Mouse (Mus musculus) left cerebral cortex, postnatal 10 days (tissue): ENCODE results near the gene Card6. TPM values are rescaled to one million over a fixed set of nuclear protein-coding genes. Genes with fewer than 3 reads are reported as not detected.
"Not testable (repeated sequence)": the region's sequence is repeated elsewhere in the genome, so short reads cannot be mapped to it uniquely, and the experiment has no call there.

Experiments used
- DNase-seq, 2 experiments: peaks; one replicate each; pipeline ENCODE4 v3.0.0; 2021 to 2022; ENCODE audit warnings: low spot score in 2 of 2, mixed read lengths in 1 of 2; ENCODE audit errors: extremely low spot score in 1 of 2
- intact Hi-C: fragments of 180-260 bp; cut with DNase I; formaldehyde crosslinking; loops from one replicate; pipeline ENCODE4 v1.15.1; 2025
- total RNA-seq, 2 experiments: library from RNA; stranded (reverse); gene quantifications; 2 replicates each; pipeline ENCODE4 v1.2.3; 2021

The Card6 gene
- total RNA-seq, 2 experiments from 2014 or later = 0.73 to 0.88 TPM

DNA sequence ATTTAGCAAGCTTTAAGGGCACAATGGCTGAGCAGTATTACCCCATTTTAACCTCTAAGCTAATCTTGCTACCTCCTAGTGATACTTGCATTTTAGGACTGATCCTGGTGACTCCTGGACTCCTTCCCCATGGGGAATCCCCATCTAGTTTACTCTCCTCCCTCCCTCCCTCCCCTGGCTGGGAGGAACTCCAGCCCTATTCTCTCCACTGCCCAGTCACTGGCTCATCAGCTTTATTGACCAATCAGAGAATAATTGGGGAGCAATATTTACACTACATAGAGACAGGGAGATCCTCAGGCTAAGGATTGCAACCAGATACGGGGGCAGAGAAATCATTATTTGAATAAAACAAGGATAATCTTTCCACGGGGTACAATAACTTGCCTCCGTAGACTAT lies 25.8 kb upstream of the Card6 start:
- intact Hi-C loops = no loop called here

DNA sequence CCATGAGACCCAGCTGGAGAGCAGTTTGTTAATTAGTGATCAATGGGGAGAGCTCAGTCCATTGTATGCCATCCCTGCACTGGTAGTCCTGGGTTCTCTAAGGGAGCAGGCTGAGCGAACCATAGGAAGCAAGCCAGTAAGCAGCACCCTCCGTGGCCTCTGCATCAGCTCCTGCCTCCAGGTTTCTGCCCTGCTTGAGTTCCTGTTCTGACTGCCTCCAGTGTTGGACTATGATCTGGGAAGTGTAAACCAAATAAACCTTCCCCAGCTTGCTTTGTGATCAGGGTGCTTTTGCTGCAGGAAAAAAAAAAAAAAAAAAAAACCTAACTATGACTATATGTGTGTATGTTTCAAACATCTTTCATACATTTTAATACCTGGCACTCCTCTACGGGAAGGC lies 25.0 kb upstream of the Card6 start:
- DNase-seq = no peak
- intact Hi-C loops = no loop called here

More for the DNA sequence above, 25.8 kb upstream of the Card6 start:
- no peak for DNase-seq

DNA sequence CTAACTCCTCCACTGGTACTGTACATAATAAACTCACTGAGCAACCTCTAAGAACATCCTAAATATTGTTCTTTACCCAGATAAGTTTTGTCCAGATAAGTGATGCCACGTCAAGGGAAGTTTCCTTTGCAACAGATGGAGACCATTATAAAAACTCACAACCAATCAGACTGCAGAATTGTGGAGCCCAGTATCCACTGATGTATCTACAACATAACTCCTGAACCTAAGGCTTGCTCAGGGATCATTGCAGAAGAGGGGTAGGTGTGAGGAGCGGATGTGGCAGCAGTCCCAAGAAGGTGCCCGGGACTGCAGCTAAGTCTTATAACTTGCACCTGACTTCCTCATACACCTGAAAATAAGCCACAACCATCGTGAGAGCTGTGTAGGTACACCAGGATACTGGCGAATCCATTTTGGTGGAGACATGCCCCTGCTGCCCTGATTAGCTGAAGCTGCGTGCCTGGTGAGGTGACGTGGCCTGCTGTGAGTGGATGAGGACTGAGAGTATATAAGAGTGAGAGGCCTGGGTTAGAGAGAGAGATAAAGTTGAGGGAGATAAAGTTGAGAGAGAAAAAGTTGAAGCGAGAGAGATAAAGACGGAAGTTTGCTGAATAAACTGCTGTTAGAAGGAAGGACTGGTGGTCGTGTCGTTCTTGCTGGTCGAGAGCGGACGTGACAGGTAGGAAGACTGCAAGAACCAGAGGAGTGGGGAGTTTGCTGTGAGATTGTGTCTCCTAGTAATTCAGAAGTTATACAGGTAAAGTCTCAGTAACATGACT lies 22.7 kb upstream of the Card6 start:
- intact Hi-C loops, DNase-seq: not testable (repeated sequence)

- no peak for DNase-seq
- intact Hi-C loops = no loop called here
Measured at GRCm38 (mm10) chr15:5129111-5129805, 20.9 kb upstream of the Card6 start.

- DNase-seq = no peak
- intact Hi-C loops = no loop called here
Measured at GRCm38 (mm10) chr15:5128176-5128940, 20.0 kb upstream of the Card6 start.

- intact Hi-C loops = no loop called here
- DNase-seq = no peak
Measured at GRCm38 (mm10) chr15:5127487-5127886, 19.1 kb upstream of the Card6 start.

DNA sequence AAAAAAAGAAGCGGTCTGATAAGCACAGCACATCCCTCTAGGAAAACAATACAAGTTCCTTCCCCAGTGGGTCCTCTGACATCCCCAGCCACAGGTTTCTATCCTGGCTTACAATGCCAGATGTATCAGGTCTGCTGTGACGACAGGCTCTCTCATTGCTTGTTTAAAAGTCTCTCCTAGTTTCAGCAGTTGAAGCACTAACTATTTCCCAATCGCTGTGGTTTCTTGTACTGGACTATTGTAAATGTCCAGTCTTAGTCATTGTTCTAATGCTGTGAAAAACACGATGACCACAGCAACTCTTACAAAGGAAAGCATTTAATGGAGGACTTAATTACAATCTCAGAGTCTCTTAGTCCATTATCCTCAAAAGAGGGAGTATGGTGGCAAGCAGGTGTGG lies 18.1 kb upstream of the Card6 start:
- no peak for DNase-seq
- intact Hi-C loops = no loop called here

DNA sequence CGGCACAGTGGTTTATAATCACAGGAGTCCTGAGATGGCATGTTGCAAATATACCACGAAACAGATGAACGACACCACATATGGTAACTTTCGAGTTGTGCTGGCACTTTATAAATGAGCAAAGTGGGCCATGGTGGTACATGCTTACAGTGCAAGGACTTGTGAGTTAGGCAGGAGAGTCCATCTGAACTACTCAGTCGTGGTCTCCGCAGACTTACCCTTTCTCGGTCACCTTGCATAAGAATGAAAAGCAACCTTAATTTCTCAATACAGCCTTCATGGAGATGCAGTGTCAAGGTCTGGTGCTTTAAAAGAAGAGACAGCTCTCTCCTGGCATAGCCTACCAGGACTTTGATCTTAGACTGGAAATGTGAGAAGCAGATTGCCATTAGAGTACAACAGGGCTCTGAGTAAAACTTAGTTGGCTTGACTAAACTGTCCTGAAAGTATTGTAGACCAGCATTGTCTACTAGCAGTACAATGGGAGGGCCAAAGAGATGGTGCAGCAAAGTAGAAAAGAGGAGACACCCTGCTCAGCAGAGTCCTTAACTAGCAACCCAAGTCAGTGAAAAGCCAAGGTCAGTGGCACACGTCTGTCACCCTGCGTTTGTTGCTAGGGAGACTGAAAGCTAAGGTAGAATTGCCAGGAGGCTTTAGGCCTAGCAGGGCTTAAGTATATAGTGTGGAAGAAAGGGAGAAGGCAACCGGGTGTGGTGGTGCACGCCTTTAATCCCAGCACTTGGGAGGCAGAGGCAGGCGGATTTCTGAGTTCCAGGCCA lies 13.4 kb upstream of the Card6 start:
- DNase-seq = no peak
- intact Hi-C loops = no loop called here

DNA sequence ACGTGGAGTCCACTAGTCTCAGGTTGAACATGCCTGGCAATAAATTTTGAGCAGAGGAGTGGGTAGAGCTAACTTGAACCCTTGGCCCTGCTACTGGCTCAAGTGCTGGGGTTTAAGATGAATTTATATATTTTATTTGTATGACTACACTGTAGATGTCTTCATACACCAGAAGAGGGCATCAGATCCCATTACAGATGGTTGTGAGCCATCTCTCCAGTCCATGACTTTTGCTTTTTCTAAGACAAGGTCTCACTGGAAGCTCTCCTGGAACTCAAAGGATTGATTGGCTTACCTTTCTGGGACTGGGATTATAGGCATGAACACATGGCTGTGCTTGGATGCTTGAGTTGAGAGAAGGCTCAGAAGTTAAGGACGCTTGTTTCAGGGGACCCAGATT lies 11.4 kb upstream of the Card6 start:
- DNase-seq = no peak
- intact Hi-C loops = loop anchor here (5.0 kb wide), 1 partner anchor 68 kb away; the partner anchor contains the start of gene Ttc33

- intact Hi-C loops = loop anchor here (5.0 kb wide), 1 partner anchor 68 kb away; the partner anchor contains the start of gene Ttc33
- no peak for DNase-seq
Measured at GRCm38 (mm10) chr15:5119192-5119591, 10.9 kb upstream of the Card6 start.

DNA sequence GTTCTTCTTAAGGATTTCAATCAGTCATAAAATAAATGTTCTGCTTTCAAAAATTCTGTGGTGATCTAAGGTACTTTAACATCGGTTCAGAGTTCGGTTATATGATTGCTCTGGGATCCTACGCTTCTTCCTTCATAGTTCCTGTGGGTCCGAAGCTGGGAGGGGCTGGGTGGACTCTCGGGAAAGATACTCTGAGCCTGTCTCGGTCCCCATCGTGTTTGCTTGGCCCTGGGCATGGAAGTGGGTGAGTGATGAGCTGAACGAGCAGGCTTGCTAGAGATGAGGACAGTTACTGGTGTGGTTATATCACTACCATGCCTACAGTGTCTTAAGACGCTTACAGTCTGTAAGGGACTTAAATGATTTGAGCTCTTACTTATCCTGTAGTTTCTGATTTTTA lies 10.3 kb upstream of the Card6 start:
- DNase-seq = no peak
- intact Hi-C loops = loop anchor here (5.0 kb wide), 1 partner anchor 69 kb away; the partner anchor contains the start of gene Ttc33

DNA sequence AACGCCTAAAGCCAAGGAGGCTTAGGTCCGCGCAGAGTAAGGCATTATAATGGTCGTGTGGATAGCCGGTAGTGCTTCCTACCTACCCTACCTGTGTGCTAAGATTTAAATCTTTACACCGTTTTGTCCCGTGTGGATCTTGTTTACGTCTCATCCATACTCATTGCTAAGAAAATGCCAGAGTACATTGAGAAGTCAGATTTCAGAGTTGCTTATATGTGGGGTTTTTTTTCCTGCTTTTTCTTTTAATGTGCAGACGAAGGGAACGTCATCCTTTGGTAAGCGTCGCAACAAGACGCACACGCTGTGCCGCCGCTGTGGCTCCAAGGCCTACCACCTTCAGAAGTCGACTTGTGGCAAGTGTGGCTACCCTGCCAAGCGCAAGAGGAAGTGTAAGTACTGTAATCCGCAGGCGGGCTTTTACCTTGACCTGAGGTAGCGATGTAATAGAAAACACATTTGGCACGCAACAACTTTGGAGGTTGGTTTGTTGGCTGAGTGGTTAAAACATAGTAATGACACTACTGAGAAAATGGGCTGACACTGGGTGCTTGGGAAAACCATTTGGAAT lies 8.8 kb upstream of the Card6 start:
- intact Hi-C loops = loop anchor here (5.0 kb wide), 1 partner anchor 70 kb away; the partner anchor contains the start of gene Ttc33
- no peak for DNase-seq

DNA sequence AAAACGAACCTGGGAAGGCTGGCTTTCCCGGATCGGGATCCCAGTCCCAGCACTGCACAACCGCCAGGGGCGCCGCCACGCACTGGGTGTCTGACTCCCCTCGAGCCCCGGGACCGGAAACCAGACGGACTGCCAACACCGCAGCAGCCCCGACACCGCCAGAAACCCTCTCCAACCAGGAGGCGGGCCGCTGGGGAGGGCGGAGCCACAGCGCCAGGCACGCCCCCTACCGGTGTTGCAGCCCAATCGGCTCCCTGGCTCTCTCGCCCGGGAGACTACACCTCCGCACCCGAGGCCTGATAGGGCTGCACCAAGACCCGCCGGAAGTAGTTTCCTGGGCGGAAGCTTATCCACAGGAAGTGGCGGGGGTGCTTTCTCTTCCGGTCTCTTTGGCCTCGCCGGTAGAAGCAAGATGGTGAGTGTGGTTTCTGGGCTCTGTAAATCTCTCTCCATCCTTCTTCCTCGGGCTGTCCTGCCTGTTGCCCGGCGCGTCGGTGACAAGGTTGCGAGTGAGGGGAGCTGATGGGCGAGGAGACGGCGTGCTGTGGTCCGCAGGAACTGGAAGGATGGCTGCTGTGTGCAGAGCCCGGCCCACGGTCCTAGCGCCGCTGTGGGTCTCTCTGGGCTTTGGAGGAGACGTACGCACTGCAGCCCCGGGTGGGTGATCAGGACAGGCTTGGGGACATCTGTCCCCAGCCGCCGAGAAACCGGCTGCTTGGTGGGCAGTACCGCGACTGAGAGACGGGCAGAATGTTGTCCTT lies 8.1 kb upstream of the Card6 start, which contains the start of gene Rpl37:
Gene Rpl37 (plus strand): TSS at position 376 of the 761 bp plus-strand sequence.
- intact Hi-C loops = loop anchor here (5.0 kb wide), 1 partner anchor 71 kb away; the partner anchor contains the start of gene Ttc33
- DNase-seq = peak; percentile 97 to 100

- DNase-seq = no peak
- intact Hi-C loops = loop anchor here (5.0 kb wide), 1 partner anchor 72 kb away; the partner anchor contains the start of gene Ttc33
Measured at GRCm38 (mm10) chr15:5115173-5115572, 6.8 kb upstream of the Card6 start.

DNA sequence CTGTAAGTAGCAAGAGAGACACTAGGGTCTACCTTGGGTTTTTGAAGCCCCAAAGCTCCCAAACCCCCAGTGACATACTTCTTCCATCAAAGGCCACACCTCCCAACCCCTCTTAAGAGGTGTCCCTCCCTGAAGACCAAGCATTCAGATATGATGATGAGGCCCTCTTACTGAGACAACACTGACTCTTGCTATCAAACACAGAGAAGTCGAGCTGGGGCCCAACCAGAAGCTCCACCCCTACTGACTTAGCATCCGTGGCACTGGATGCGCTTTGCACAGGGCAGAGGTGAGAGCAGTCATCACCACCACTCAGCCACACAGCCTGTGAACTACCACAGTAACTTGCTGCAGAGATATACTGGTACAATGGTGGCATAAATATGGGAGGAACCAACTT lies 4.3 kb upstream of the Card6 start:
- intact Hi-C loops = no loop called here

DNA sequence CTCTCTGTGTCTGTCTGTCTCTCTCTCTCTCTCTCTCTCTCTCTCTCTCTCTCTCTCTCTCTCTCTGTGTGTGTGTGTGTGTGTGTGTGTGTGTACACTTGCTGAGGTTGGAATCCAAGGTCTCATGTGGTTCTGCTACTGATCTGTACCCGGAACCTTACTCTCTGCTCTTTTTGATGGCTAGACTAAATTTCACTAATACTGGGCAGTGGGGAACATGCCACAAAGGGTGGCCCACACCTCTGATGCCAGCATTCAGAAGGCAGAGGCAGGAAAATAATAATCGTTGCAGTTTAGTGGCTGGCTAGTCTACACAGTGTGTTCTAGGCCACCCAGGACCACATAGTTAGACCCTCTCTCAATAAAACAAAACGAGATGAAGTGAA lies 309 bp upstream of the Card6 start:
- DNase-seq = no peak
- intact Hi-C loops = loop anchor here (10.0 kb wide), 1 partner anchor 1814 kb away; no protein-coding TSS in a partner anchor

More for the DNA sequence above, 4.3 kb upstream of the Card6 start:
- DNase-seq = no peak

GRCm38 (mm10) chr15:5106293-5106692 lies 2.0 kb downstream of the Card6 start:
- intact Hi-C loops = loop anchor here (2.0 to 10.0 kb wide), 2 partner anchors 1049 to 1811 kb away; no protein-coding TSS in a partner anchor

More at GRCm38 (mm10) chr15:5106293-5106692, 2.0 kb downstream of the Card6 start:
- DNase-seq = no peak
